Comparison of ENCODE assay signal across 9 mouse cellular contexts in the genomic region with DNA sequence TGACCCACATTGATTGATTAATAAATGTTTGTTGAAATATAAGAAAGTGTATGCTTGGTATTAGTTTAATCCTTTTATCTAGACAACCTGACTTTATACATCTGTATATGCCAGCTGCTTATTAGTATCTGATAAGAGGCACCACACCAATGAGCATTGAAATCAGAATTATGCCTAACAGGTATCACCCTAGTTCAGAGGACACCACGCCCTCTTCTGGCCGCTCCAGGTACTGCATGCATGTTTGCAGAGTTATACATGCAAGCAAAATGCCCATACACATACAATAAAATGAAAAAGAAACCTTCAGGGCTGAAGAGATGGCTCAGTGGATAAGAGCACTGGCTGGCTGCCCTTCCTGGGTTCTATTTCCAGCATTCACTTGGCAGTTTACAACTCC. TPM values are rescaled to one million over a fixed set of nuclear protein-coding genes. Genes with fewer than 3 reads are reported as not detected.
DNase-seq lines count a peak whose midpoint lies in the region; ATAC-seq and TF ChIP-seq lines count a peak whose summit lies in the region.
"Had no signal": no experiment of that assay in that cellular context is flagged by ENCODE, and none has a peak within 500 bp of the region (broad histone marks: within the 10 kb centered on the region; RNA-seq: fewer than 3 reads in every experiment).

No protein-coding gene starts in this region.

- peak; percentile 56; the same call in 1 of the 2 replicates for ATAC-seq in granulocyte monocyte progenitor cell, adult 5-6 weeks (replicated peaks; ENCODE audit: poor library complexity, severe bottlenecking)
- no peak for ATAC-seq in inflammation-experienced regulatory T-cells, adult 6 months

- H3K4me3 ChIP-seq in kidney, adult 2 months (ENCODE audit: insufficient read depth, low read depth, low read length) = no peak overlapping the region
- H3K4me3 ChIP-seq in thymus, adult 2 months (ENCODE audit: control insufficient read depth, insufficient read depth, low read length) = no peak overlapping the region
- no peak overlapping the region for H3K4me3 ChIP-seq in embryonic facial prominence, embryonic 10.5 days
- H3K4me3 ChIP-seq: heart, embryonic 15.5 days had no signal

- H3K27ac ChIP-seq in kidney, adult 2 months (ENCODE audit: insufficient read depth, low read depth, low read length) = no peak overlapping the region
- no peak overlapping the region for H3K27ac ChIP-seq in thymus, adult 2 months (ENCODE audit: control insufficient read depth, insufficient read depth, low read length)
- no peak overlapping the region for H3K27ac ChIP-seq in embryonic facial prominence, embryonic 10.5 days (replicated peaks)
- H3K27ac ChIP-seq: heart, embryonic 15.5 days had no signal

- peak; percentile 25 for DNase-seq in kidney, adult 2 months
- DNase-seq in kidney, adult 8-10 months = no peak
- peak; percentile 54 for DNase-seq in thymus, postnatal 14 days
- no peak for DNase-seq in thymus, adult 2 months
- DNase-seq in embryonic facial prominence, embryonic 10.5 days (ENCODE audit: low spot score) = no peak
- DNase-seq in embryo, embryonic 11 days = no peak

- WGBS in kidney, adult 2 months = 11% methylated on average over 2 of the region's 2 CpGs
- WGBS in thymus, adult 2 months = 16% methylated on average over 2 of the region's 2 CpGs
- 4% methylated on average over 2 of the region's 2 CpGs for WGBS in embryonic facial prominence, embryonic 10.5 days

- H3K36me3 ChIP-seq in kidney, adult 2 months (ENCODE audit: control insufficient read depth, insufficient read depth, low read length) = no peaks in the 10 kb centered on the region
- no peaks in the 10 kb centered on the region for H3K36me3 ChIP-seq in thymus, adult 2 months (ENCODE audit: control insufficient read depth, insufficient read depth, low read length)
- no peaks in the 10 kb centered on the region for H3K36me3 ChIP-seq in embryonic facial prominence, embryonic 10.5 days (replicated peaks)
- H3K36me3 ChIP-seq: heart, embryonic 15.5 days had no signal

- H3K9me3 ChIP-seq in embryonic facial prominence, embryonic 10.5 days = no peaks in the 10 kb centered on the region
- H3K9me3 ChIP-seq: heart, embryonic 15.5 days had no signal

- peak; percentile 44; the same call in 1 of the 2 replicates for TF ChIP-seq CTCF in kidney, adult 2 months (conservative IDR thresholded peaks at IDR 0.05; ENCODE audit: insufficient read depth, insufficient read length, low read depth, low read length)
- no peak for TF ChIP-seq CTCF in thymus, adult 2 months (IDR thresholded peaks at IDR 0.05; ENCODE audit: borderline replicate concordance, control insufficient read depth, extremely low read depth, insufficient read depth, low read length, poor library complexity)

- H3K27me3 ChIP-seq in kidney, adult 2 months (replicated peaks; ENCODE audit: control insufficient read depth, insufficient read depth, low read length) = no peaks in the 10 kb centered on the region
- no peaks in the 10 kb centered on the region for H3K27me3 ChIP-seq in thymus, adult 2 months (ENCODE audit: control insufficient read depth, insufficient read depth, low read length)
- no peaks in the 10 kb centered on the region; the same call in 1 of the 2 replicates for H3K27me3 ChIP-seq in embryonic facial prominence, embryonic 10.5 days (replicated peaks; ENCODE audit: low read depth, poor library complexity, severe bottlenecking)

- no peak for TF ChIP-seq POLR2A in kidney, adult 2 months (IDR thresholded peaks at IDR 0.05; ENCODE audit: low read depth, low read length)
- TF ChIP-seq POLR2A in thymus, adult 2 months (IDR thresholded peaks at IDR 0.05; ENCODE audit: control insufficient read depth, extremely low read depth, insufficient read depth, low read length, poor library complexity) = no peak

- no peaks in the 10 kb centered on the region for H3K4me1 ChIP-seq in kidney, adult 2 months (ENCODE audit: control insufficient read depth, insufficient read depth, low read length)
- no peaks in the 10 kb centered on the region for H3K4me1 ChIP-seq in thymus, adult 2 months (replicated peaks; ENCODE audit: control insufficient read depth, insufficient read depth, low read length)
- no peaks in the 10 kb centered on the region for H3K4me1 ChIP-seq in embryonic facial prominence, embryonic 10.5 days
- H3K4me1 ChIP-seq: heart, embryonic 15.5 days had no signal

RNA-seq across cellular contexts. Expression of a gene that starts 7.1 kb away (rescaled TPM):
- polyA plus RNA-seq in kidney, adult 2 months (2012; rRNA removed) = 16.4 and 18.5 TPM in 2 replicates
- 19.3 and 24.9 TPM in 2 replicates for polyA plus RNA-seq in thymus, adult 2 months (2012; rRNA removed)
- total RNA-seq in granulocyte monocyte progenitor cell, adult 5-6 weeks (2014; fragmentation: Nextera tagmentation) = 21.7 and 34.6 TPM in 2 replicates
- total RNA-seq in granulocyte monocyte progenitor cell, adult 5-6 weeks (2017) = 24.8 and 33.2 TPM in 2 replicates
- 0.29 and 0.39 TPM in 2 replicates for polyA plus RNA-seq in embryonic facial prominence, embryonic 10.5 days (2016; fragmentation: Nextera tagmentation; extraction: Ambion mirVana)
- 1 to 10 TPM; 1.3 to 1.8 (median 1.7) TPM for polyA plus RNA-seq in inflammation-experienced regulatory T-cells, adult 6 months (2017; shearing (Covaris generic))

RNA-seq across cellular contexts. Expression of a gene that starts 7.1 kb away (rescaled TPM):
- 12.6 and 12.8 TPM in 2 replicates for polyA plus RNA-seq in kidney, adult 2 months (2012; rRNA removed)
- polyA plus RNA-seq in thymus, adult 2 months (2012; rRNA removed) = 14.3 and 16.0 TPM in 2 replicates
- total RNA-seq in granulocyte monocyte progenitor cell, adult 5-6 weeks (2014; fragmentation: Nextera tagmentation) = 80.5 and 85.2 TPM in 2 replicates
- 53.4 and 62.9 TPM in 2 replicates for total RNA-seq in granulocyte monocyte progenitor cell, adult 5-6 weeks (2017)
- 8.4 and 9.0 TPM in 2 replicates for polyA plus RNA-seq in embryonic facial prominence, embryonic 10.5 days (2016; fragmentation: Nextera tagmentation; extraction: Ambion mirVana)
- polyA plus RNA-seq in inflammation-experienced regulatory T-cells, adult 6 months (2017; shearing (Covaris generic)) = 1 to 10 TPM; 6.5 to 9.1 (median 6.8) TPM

Comparison
In these comparisons a context has a peak if more than half of its experiments do, and no peak if none do; other contexts are left out.
1. DNase-seq: peak in kidney, adult 2 months (single experiment) and thymus, postnatal 14 days (single experiment); none in kidney, adult 8-10 months (0 of 2), thymus, adult 2 months (single experiment), embryonic facial prominence, embryonic 10.5 days (single experiment) and embryo, embryonic 11 days (single experiment).